Mouse (Mus musculus): ENCODE measurements around the gene Hprt. TPM values are rescaled to one million over a fixed set of nuclear protein-coding genes. Genes with fewer than 3 reads are reported as not detected.

Gene Hprt
- total and polyA plus RNA-seq, 2 experiments from 2014 or later, result 37.0 to 213 TPM

DNA sequence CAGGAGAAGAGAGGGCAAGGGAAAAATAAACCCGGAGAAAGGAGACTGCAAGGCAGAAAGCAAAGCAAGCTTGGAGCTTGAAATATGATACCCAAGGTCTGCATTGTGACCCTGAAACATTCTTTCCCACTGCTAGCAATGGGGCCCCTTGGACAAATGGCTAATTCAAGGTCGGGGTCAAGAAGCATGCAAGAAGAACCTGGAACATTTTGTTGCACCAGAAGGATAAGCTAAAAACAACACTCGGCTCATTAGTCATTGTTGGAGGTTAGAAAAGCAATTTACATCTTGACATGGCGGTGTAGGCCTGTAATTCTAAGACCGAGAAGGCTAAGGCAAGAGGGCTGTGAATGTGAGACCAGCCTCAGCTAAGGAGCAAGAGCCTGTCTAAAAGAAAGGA is 51.7 kb downstream of the Hprt start:
- no peak for ATAC-seq
- Histone ChIP-seq H3K27ac (no peak overlapping the region), H3K4me1 (ENCODE audit: insufficient read depth, low read length) (no peaks in the 10 kb centered on the region), H3K4me2 (ENCODE audit: low read depth, low read length) (no peak overlapping the region), H3K9me3 (ENCODE audit: low read length) (no peaks in the 10 kb centered on the region), H3K9ac (replicated peaks; ENCODE audit: low read length) (no peak overlapping the region), H3K27me3 (ENCODE audit: insufficient read depth, low read length) (no peaks in the 10 kb centered on the region), H3K4me3 (ENCODE audit: low read length) (no peak overlapping the region), H3K36me3 (ENCODE audit: insufficient read depth, low read length) (no peaks in the 10 kb centered on the region)
- TF ChIP-seq CTCF (IDR thresholded peaks at IDR 0.05; ENCODE audit: low read depth), result no peak
- DNase-seq (ENCODE audit: low spot score), result no peak
- 56% methylated on average over 5 of the region's 5 CpGs for WGBS

DNA sequence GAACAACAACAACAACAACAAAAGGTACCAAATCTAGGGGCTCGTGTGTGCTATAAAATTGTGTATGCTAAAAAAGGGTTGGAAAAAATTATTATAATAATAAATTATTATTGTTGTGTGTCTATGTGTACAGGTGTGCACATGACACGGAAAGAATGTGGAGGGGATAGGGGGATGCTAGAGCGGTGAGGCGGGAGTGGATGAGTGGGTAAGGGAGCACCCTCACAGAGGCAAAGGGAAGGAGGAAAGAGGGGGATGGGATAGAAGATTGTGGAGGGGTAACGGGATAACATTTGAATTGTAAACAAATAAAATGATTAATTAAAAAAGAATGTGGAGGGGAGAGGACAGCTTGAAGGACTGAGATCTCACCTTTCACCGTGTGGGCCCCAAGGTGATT is 52.2 kb downstream of the Hprt start:
- TF ChIP-seq CTCF (IDR thresholded peaks at IDR 0.05; ENCODE audit: low read depth), result no peak
- no peak overlapping the region for H3K4me2 ChIP-seq (ENCODE audit: low read depth, low read length)
- WGBS, result 90% methylated on average over 6 of the region's 6 CpGs

DNA sequence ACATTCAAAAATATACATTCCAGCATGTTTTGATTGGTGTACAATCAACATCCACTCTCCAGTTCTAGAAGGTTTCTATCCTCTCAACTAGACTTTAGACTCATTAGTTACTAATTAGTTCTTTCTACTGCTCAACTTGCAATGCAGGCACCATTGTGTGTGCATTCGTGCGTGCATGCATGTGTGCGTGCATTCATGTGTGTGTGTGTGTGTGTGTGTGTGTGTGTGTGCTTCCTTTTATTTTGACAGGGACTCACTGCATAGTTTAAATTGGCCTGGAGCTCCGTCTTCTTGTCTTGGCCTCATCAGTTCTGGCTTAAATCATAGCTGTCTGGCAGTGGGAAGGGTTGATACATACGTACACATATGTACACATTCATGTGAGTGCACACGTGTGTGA is 53.1 kb downstream of the Hprt start:
- Histone ChIP-seq H3K4me1 (ENCODE audit: insufficient read depth, low read length) (no peaks in the 10 kb centered on the region), H3K9me3 (ENCODE audit: low read length) (no peaks in the 10 kb centered on the region), H3K4me2 (ENCODE audit: low read depth, low read length) (no peak overlapping the region), H3K27ac (no peak overlapping the region), H3K27me3 (ENCODE audit: insufficient read depth, low read length) (no peaks in the 10 kb centered on the region), H3K9ac (replicated peaks; ENCODE audit: low read length) (no peak overlapping the region), H3K4me3 (ENCODE audit: low read length) (no peak overlapping the region), H3K36me3 (ENCODE audit: insufficient read depth, low read length) (no peaks in the 10 kb centered on the region)
- no peak for TF ChIP-seq CTCF (IDR thresholded peaks at IDR 0.05; ENCODE audit: low read depth)
- no peak for DNase-seq (ENCODE audit: low spot score)
- 80% methylated on average over 6 of the region's 6 CpGs for WGBS
- no peak for ATAC-seq

More for the DNA sequence above, 52.2 kb downstream of the Hprt start:
- no peak for DNase-seq (ENCODE audit: low spot score)
- H3K9ac ChIP-seq (replicated peaks; ENCODE audit: low read length), result no peak overlapping the region
- no peak overlapping the region for H3K27ac ChIP-seq
- H3K27me3 ChIP-seq (ENCODE audit: insufficient read depth, low read length), result no peaks in the 10 kb centered on the region
- no peaks in the 10 kb centered on the region for H3K9me3 ChIP-seq (ENCODE audit: low read length)
- H3K36me3 ChIP-seq (ENCODE audit: insufficient read depth, low read length), result no peaks in the 10 kb centered on the region
- ATAC-seq, result no peak
- H3K4me1 ChIP-seq (ENCODE audit: insufficient read depth, low read length), result no peaks in the 10 kb centered on the region
- H3K4me3 ChIP-seq (ENCODE audit: low read length), result no peak overlapping the region

DNA sequence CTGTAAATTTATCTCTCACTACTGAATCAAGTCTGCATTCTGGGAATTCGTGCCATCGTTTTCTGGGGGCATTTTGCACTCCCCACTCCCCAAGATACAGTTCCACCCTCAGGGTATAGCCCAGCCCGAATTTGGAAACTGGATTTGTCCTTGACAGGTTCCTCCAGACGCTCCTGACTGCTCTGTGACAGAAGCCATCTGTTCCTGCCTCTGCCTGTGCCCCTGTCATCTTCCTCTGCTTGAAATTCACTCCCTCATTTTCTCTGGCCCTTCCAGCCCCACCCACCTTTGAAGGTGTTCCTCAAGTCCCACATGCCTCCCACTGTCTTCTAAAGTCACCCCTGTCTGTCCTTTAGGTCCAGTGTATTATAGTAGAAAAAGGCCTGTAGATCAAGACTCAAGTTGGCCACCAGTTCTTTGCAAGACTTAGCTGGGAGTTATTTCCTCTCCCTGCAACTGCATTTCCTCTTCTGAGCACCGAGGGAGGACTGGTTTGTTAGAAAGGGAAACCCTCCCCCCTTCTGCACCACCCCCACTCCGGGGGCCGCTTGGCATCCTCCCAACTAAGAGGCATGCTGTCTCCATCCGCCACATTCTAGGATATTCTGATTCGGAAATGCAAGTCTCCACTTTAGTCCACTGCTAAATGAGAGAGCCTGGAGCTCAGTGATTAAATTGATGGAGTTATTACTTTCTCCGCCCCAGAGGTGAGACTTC is 57.4 kb downstream of the Hprt start:
- ATAC-seq (no peak), DNase-seq (ENCODE audit: low spot score) (no peak)
- H3K36me3 ChIP-seq (ENCODE audit: insufficient read depth, low read length), result no peaks in the 10 kb centered on the region
- H3K9ac ChIP-seq (replicated peaks; ENCODE audit: low read length), result no peak overlapping the region
- no peaks in the 10 kb centered on the region for H3K27me3 ChIP-seq (ENCODE audit: insufficient read depth, low read length)
- no peak overlapping the region for H3K27ac ChIP-seq
- no peaks in the 10 kb centered on the region for H3K4me1 ChIP-seq (ENCODE audit: insufficient read depth, low read length)
- 37% methylated on average over 10 of the region's 10 CpGs for WGBS
- TF ChIP-seq CTCF (IDR thresholded peaks at IDR 0.05; ENCODE audit: low read depth), result no peak
- no peaks in the 10 kb centered on the region for H3K9me3 ChIP-seq (ENCODE audit: low read length)
- H3K4me3 ChIP-seq (ENCODE audit: low read length), result no peak overlapping the region
- no peak overlapping the region for H3K4me2 ChIP-seq (ENCODE audit: low read depth, low read length)

DNA sequence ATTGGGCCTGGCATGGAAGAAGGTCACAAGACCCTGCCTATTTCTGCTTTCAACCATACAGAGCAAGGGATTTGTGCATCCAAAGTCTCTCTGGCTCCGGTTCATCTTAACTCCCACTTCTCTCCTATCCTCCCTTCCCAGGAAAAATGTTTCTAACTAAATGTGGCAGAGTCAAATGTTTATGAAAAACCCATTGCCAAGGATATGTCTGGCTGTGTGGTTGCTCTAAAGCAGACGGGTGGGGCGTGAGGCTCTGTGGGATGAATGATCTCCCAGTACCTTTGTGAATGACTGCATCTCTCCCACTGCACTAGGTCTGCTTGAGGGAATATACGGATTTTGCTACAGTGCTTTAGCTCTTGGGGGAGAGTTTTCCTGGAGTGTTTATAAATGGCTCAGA is 58.1 kb downstream of the Hprt start:
- no peak overlapping the region for H3K9ac ChIP-seq (replicated peaks; ENCODE audit: low read length)
- H3K9me3 ChIP-seq (ENCODE audit: low read length), result no peaks in the 10 kb centered on the region
- no peaks in the 10 kb centered on the region for H3K27me3 ChIP-seq (ENCODE audit: insufficient read depth, low read length)
- H3K27ac ChIP-seq, result no peak overlapping the region
- ATAC-seq (no peak), DNase-seq (ENCODE audit: low spot score) (no peak)
- 74% methylated on average over 4 of the region's 4 CpGs for WGBS
- H3K4me2 ChIP-seq (ENCODE audit: low read depth, low read length), result no peak overlapping the region
- no peak for TF ChIP-seq CTCF (IDR thresholded peaks at IDR 0.05; ENCODE audit: low read depth)
- no peaks in the 10 kb centered on the region for H3K36me3 ChIP-seq (ENCODE audit: insufficient read depth, low read length)
- no peak overlapping the region for H3K4me3 ChIP-seq (ENCODE audit: low read length)
- no peaks in the 10 kb centered on the region for H3K4me1 ChIP-seq (ENCODE audit: insufficient read depth, low read length)

DNA sequence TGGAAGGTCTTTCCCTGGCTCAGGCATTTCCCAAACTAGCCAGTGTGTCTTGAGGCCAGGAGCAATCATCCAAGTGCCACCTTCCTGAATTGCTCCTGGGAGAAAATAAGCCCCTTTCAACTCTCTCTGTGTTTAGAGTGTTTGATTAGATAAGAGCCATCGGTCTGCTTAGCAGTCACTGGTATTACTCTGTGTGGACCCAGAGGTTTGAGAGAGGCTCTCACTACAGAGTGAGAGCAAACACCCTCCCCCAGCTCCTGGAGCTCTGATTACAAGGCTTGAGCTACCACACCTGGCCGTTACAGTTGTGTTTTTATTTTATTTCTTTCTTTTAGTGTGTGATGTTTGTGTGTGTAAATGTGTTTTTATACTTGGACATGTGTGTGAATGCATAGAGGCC is 59.0 kb downstream of the Hprt start:
- H3K9me3 ChIP-seq (ENCODE audit: low read length), result no peaks in the 10 kb centered on the region
- no peak overlapping the region for H3K4me2 ChIP-seq (ENCODE audit: low read depth, low read length)
- H3K4me1 ChIP-seq (ENCODE audit: insufficient read depth, low read length), result no peaks in the 10 kb centered on the region
- 73% methylated on average over 2 of the region's 2 CpGs for WGBS
- no peak for DNase-seq (ENCODE audit: low spot score)
- no peak for TF ChIP-seq CTCF (IDR thresholded peaks at IDR 0.05; ENCODE audit: low read depth)
- no peak for ATAC-seq
- no peak overlapping the region for H3K27ac ChIP-seq
- H3K36me3 ChIP-seq (ENCODE audit: insufficient read depth, low read length), result no peaks in the 10 kb centered on the region
- H3K27me3 ChIP-seq (ENCODE audit: insufficient read depth, low read length), result no peaks in the 10 kb centered on the region
- no peak overlapping the region for H3K9ac ChIP-seq (replicated peaks; ENCODE audit: low read length)
- no peak overlapping the region for H3K4me3 ChIP-seq (ENCODE audit: low read length)

- H3K27me3 ChIP-seq (ENCODE audit: insufficient read depth, low read length), result no peaks in the 10 kb centered on the region; the same call in 1 of the 2 replicates
- no peak overlapping the region for H3K9ac ChIP-seq (replicated peaks; ENCODE audit: low read length)
- H3K4me3 ChIP-seq (ENCODE audit: low read length), result no peak overlapping the region
- no peaks in the 10 kb centered on the region for H3K36me3 ChIP-seq (ENCODE audit: insufficient read depth, low read length)
- no peak for TF ChIP-seq CTCF (IDR thresholded peaks at IDR 0.05; ENCODE audit: low read depth)
- H3K9me3 ChIP-seq (ENCODE audit: low read length), result no peaks in the 10 kb centered on the region
- 53% methylated on average over 4 of the region's 4 CpGs for WGBS
- DNase-seq (ENCODE audit: low spot score), result no peak
- no peak for ATAC-seq
- no peak overlapping the region for H3K27ac ChIP-seq
- no peak overlapping the region for H3K4me2 ChIP-seq (ENCODE audit: low read depth, low read length)
- H3K4me1 ChIP-seq (ENCODE audit: insufficient read depth, low read length), result no peaks in the 10 kb centered on the region
Observed at GRCm38 (mm10) chrX:53049196-53049595, 61.3 kb downstream of the Hprt start.
